ENCODE assay signal across 8 mouse cellular contexts in the genomic region with DNA sequence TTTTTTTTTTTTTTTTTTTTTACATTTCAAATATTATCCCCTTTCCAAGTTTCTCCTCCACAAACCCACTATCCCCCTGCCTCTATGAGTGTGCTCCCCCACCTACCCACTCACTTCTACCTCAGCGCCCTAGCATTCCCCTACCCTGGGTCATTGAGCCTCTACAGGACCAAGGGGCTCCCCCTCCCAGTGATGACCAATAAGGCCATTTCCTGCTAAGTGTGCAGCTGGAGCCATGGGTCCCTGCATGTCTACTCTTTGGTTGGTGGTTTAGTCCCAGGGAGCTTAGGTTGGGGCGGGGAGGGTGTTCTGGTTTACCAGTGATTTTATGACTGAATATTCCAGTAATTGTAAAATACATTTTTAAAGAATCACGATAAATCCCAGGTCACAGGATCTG. TPM values are rescaled to one million over a fixed set of nuclear protein-coding genes. Genes with fewer than 3 reads are reported as not detected.
DNase-seq lines count a peak whose midpoint lies in the region; ATAC-seq and TF ChIP-seq lines count a peak whose summit lies in the region.
"Not testable (repeated sequence)": the region's sequence is repeated elsewhere in the genome, so short reads cannot be mapped to it uniquely, and the experiment has no call there.

No protein-coding gene starts in this region.

- TF ChIP-seq EP300 in lung, postnatal 0 days (IDR thresholded peaks at IDR 0.05): not testable (repeated sequence)

- WGBS in forebrain, embryonic 16.5 days: 2% methylated on average over 3 of the region's 3 CpGs
- 9% methylated on average over 3 of the region's 3 CpGs for WGBS in hindbrain, embryonic 13.5 days
- 2% methylated on average over 2 of the region's 3 CpGs for WGBS in lung, postnatal 0 days
- 1% methylated on average over 3 of the region's 3 CpGs for WGBS in neural tube, embryonic 13.5 days

- H3K27me3 ChIP-seq in forebrain, embryonic 16.5 days (replicated peaks; ENCODE audit: control insufficient read depth, insufficient read depth, low read length); hindbrain, embryonic 13.5 days; lung, postnatal 0 days (replicated peaks; ENCODE audit: insufficient read depth, low read length); neural tube, embryonic 13.5 days: not testable (repeated sequence)

- H3K9me3 ChIP-seq in forebrain, embryonic 16.5 days (ENCODE audit: control insufficient read depth, low read length); hindbrain, embryonic 13.5 days; lung, postnatal 0 days (ENCODE audit: low read length); neural tube, embryonic 13.5 days: not testable (repeated sequence)

- H3K36me3 ChIP-seq in forebrain, embryonic 16.5 days (ENCODE audit: control insufficient read depth, insufficient read depth); hindbrain, embryonic 13.5 days; lung, postnatal 0 days (ENCODE audit: insufficient read depth, low read length); neural tube, embryonic 13.5 days: not testable (repeated sequence)

- H3K4me2 ChIP-seq in forebrain, embryonic 16.5 days (ENCODE audit: low read length): peak overlapping the region; percentile 54
- peak overlapping the region; percentile 58 for H3K4me2 ChIP-seq in hindbrain, embryonic 13.5 days
- H3K4me2 ChIP-seq in lung, postnatal 0 days (replicated peaks; ENCODE audit: low read depth, low read length): peak overlapping the region; percentile 54; the same call in 1 of the 2 replicates
- peak overlapping the region; percentile 58 for H3K4me2 ChIP-seq in neural tube, embryonic 13.5 days

- peak overlapping the region; percentile 71; the same call in 1 of the 2 replicates for H3K9ac ChIP-seq in forebrain, embryonic 16.5 days (replicated peaks; ENCODE audit: low read depth, low read length)
- H3K9ac ChIP-seq in hindbrain, embryonic 13.5 days: peak overlapping the region; percentile 76
- H3K9ac ChIP-seq in lung, postnatal 0 days (replicated peaks; ENCODE audit: low read depth): peak overlapping the region; percentile 72; the same call in 1 of the 2 replicates
- H3K9ac ChIP-seq in neural tube, embryonic 13.5 days: peak overlapping the region; percentile 76

- peak; percentile 22 for DNase-seq in NIH3T3 (ENCODE audit: low read depth)
- peak; percentile 22 to 30 for DNase-seq in cerebellum, postnatal 14 days
- DNase-seq in layer of hippocampus, postnatal 10 days (ENCODE audit: low spot score in 2 of 2): peak; percentile 5 to 19
- DNase-seq in lung, postnatal 0 days (ENCODE audit: low spot score): peak; percentile 9
- DNase-seq in thymus, postnatal 4 days: peak; percentile 19

- not testable (repeated sequence) for TF ChIP-seq CTCF in lung, postnatal 0 days (IDR thresholded peaks at IDR 0.05)

- H3K27ac ChIP-seq in forebrain, embryonic 16.5 days (ENCODE audit: low read length); lung, postnatal 0 days (ENCODE audit: low read length): not testable (repeated sequence)
- peak overlapping the region; percentile 85; the same call in 1 of the 2 replicates for H3K27ac ChIP-seq in hindbrain, embryonic 13.5 days
- H3K27ac ChIP-seq in neural tube, embryonic 13.5 days (replicated peaks): peak overlapping the region; percentile 81; the same call in 1 of the 2 replicates

- ATAC-seq in forebrain, embryonic 16.5 days: peak; percentile 69
- ATAC-seq in hindbrain, embryonic 13.5 days (ENCODE audit: low FRiP score): peak; percentile 85
- ATAC-seq in lung, postnatal 0 days: peak; percentile 75
- peak; percentile 84 for ATAC-seq in neural tube, embryonic 13.5 days (ENCODE audit: low read depth)

- H3K4me1 ChIP-seq in forebrain, embryonic 16.5 days (replicated peaks; ENCODE audit: control insufficient read depth, insufficient read depth, low read length); hindbrain, embryonic 13.5 days (replicated peaks); lung, postnatal 0 days (ENCODE audit: insufficient read depth, low read depth, low read length); neural tube, embryonic 13.5 days (replicated peaks): not testable (repeated sequence)

- peak overlapping the region; percentile 64 for H3K4me3 ChIP-seq in forebrain, embryonic 16.5 days (replicated peaks; ENCODE audit: low read length)
- H3K4me3 ChIP-seq in hindbrain, embryonic 13.5 days: peak overlapping the region; percentile 61
- peak overlapping the region; percentile 59 for H3K4me3 ChIP-seq in lung, postnatal 0 days (ENCODE audit: low read depth, low read length)
- peak overlapping the region; percentile 63 for H3K4me3 ChIP-seq in neural tube, embryonic 13.5 days

RNA-seq across cellular contexts. Expression of a gene that starts 0.4 kb away (rescaled TPM):
- 4.4 and 6.1 TPM in 2 replicates for polyA plus RNA-seq in forebrain, embryonic 16.5 days (2015; fragmentation: Nextera tagmentation; extraction: Ambion mirVana)
- 4.1 and 4.3 TPM in 2 replicates for polyA plus RNA-seq in hindbrain, embryonic 13.5 days (2015; fragmentation: Nextera tagmentation; extraction: Ambion mirVana)
- 1 to 10 TPM; 5.0 to 5.6 TPM for total RNA-seq in layer of hippocampus, postnatal 10 days (2021)
- 2.8 and 3.0 TPM in 2 replicates for polyA plus RNA-seq in lung, postnatal 0 days (2015; fragmentation: Nextera tagmentation; extraction: Ambion mirVana)
- polyA plus RNA-seq in neural tube, embryonic 13.5 days (2015; fragmentation: Nextera tagmentation; extraction: Ambion mirVana): 3.8 and 4.5 TPM in 2 replicates

RNA-seq across cellular contexts. Expression of a gene that starts 59.0 kb away (rescaled TPM):
- polyA plus RNA-seq in forebrain, embryonic 16.5 days (2015; fragmentation: Nextera tagmentation; extraction: Ambion mirVana): 1.9 and 2.0 TPM in 2 replicates
- 1.1 and 1.7 TPM in 2 replicates for polyA plus RNA-seq in hindbrain, embryonic 13.5 days (2015; fragmentation: Nextera tagmentation; extraction: Ambion mirVana)
- total RNA-seq in layer of hippocampus, postnatal 10 days (2021): under 1 TPM; 0.53 to 0.60 TPM
- 1.6 and 1.9 TPM in 2 replicates for polyA plus RNA-seq in lung, postnatal 0 days (2015; fragmentation: Nextera tagmentation; extraction: Ambion mirVana)
- 1.1 and 1.2 TPM in 2 replicates for polyA plus RNA-seq in neural tube, embryonic 13.5 days (2015; fragmentation: Nextera tagmentation; extraction: Ambion mirVana)
